Mouse (Mus musculus): Measurements from ENCODE around the gene Evi2.

Evi2 gene

GRCm38 (mm10) chr11:79523560-79524309, 6.7 kb downstream of the Evi2 start, which contains the start of gene Evi2b:
Evi2b (minus strand) TSS chr11:79523762.
- no peak for DNase-seq

GRCm38 (mm10) chr11:79522944-79523343, 7.4 kb downstream of the Evi2 start:
- no peak for DNase-seq

GRCm38 (mm10) chr11:79521930-79522329, 8.5 kb downstream of the Evi2 start:
- DNase-seq, result no peak

- no peak for DNase-seq
These were observed 9.6 kb downstream of the Evi2 start for GRCm38 (mm10) chr11:79520772-79521171.

- peak; percentile 82 for DNase-seq
These were observed 10.5 kb downstream of the Evi2 start for GRCm38 (mm10) chr11:79519878-79520291.

- no peak for DNase-seq
These were observed 11.1 kb downstream of the Evi2 start for GRCm38 (mm10) chr11:79519299-79519698.

GRCm38 (mm10) chr11:79515798-79516197, 14.6 kb downstream of the Evi2 start:
- DNase-seq, result no peak

GRCm38 (mm10) chr11:79515331-79515730, 15.1 kb downstream of the Evi2 start:
- DNase-seq, result no peak

GRCm38 (mm10) chr11:79511970-79512369, 18.4 kb downstream of the Evi2 start:
- no peak for DNase-seq

GRCm38 (mm10) chr11:79504506-79504905, 25.9 kb downstream of the Evi2 start:
- no peak for DNase-seq

- DNase-seq, result peak; percentile 84
These were observed 26.5 kb downstream of the Evi2 start, which contains the start of gene Omg for GRCm38 (mm10) chr11:79503845-79504244. Omg (minus strand) TSS chr11:79504084.

- DNase-seq, result peak; percentile 38
These were observed 27.5 kb downstream of the Evi2 start for GRCm38 (mm10) chr11:79502917-79503316.

GRCm38 (mm10) chr11:79494976-79495800, 35.2 kb downstream of the Evi2 start:
- no peak for DNase-seq

GRCm38 (mm10) chr11:79484721-79485120, 45.7 kb downstream of the Evi2 start:
- no peak for DNase-seq

GRCm38 (mm10) chr11:79483876-79484528, 46.4 kb downstream of the Evi2 start:
- DNase-seq, result no peak

- DNase-seq, result no peak
These were observed 47.0 kb downstream of the Evi2 start for GRCm38 (mm10) chr11:79483392-79483791.

GRCm38 (mm10) chr11:79468097-79468496, 62.3 kb downstream of the Evi2 start:
- no peak for DNase-seq

All from layer of hippocampus, adult 9-11 months (tissue).